Mouse (Mus musculus) 3134 (cell line): Measurements from ENCODE around the gene Slc6a3.

Experiments used
- DNase-seq: peaks from one replicate; pipeline ENCODE4 v3.0.0-alpha.2; 2011; ENCODE audit warnings: low spot score; ENCODE audit not compliant: insufficient read length; ENCODE audit errors: extremely low read depth

Slc6a3 gene

GRCm38 (mm10) chr13:73577277-73577676, 40.7 kb downstream of the Slc6a3 start:
- DNase-seq = no peak

- no peak for DNase-seq
Observed at GRCm38 (mm10) chr13:73591488-73591887, 54.9 kb downstream of the Slc6a3 start.

DNA sequence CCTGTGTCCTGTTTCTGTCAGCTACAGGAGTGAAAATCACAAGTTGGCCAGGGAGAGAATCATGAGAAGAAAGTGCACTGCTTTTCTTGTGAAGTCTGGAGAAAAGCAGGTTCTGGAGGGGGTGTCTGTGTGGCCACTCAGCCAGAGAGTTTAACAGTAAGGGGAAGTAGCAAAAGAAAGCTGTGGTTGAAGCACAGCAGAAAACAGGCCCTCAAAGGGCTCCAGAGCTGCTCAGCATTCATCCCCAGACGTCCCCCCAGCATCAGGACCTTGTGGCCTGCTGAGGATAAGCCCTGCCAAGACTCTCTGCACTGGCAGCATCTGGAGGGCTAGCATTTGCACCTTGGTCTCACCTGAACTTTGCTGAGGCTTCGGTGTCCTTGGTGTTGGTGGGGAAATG, 56.0 kb downstream of the Slc6a3 start:
- no peak for DNase-seq

GRCm38 (mm10) chr13:73596276-73596675, 59.7 kb downstream of the Slc6a3 start:
- no peak for DNase-seq

GRCm38 (mm10) chr13:73600217-73600616, 63.7 kb downstream of the Slc6a3 start:
- DNase-seq = no peak

- DNase-seq = no peak
Observed at GRCm38 (mm10) chr13:73603046-73603445, 66.5 kb downstream of the Slc6a3 start.

DNA sequence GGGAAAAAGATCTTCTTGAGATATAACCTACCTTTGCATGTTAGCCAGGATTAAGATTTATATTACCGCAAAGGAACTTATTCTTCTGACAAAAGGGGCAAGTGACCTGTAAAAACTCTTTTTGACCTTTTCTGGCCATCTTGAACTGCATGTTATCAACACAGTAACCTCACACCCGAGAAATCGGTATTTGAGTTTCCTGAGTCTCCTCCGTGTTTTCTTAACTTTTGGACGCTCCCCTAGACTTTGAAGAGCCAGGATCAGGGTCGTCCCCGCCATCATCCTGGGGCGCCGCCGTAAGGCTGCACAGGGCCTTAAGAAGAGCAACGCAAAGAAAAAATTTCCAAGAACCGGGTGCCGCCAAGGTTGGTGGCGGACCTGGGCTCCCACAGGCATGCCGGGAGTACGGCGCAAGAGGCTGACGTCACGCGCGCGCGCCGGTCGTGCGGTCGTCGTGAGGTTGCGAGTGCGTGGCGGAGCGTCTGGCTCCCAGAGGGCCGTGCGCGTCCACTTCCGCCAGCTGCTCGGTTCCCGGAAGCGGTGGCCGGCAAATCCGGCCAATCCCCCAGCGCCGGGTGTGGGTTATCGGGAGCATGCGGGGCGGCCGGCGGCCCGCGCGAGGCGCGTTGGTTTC, 67.1 kb downstream of the Slc6a3 start, which contains the start of gene Clptm1l:
Gene Clptm1l (plus strand): TSS at position 485 of the 634 bp plus-strand sequence.
- peak; percentile 95 for DNase-seq

DNA sequence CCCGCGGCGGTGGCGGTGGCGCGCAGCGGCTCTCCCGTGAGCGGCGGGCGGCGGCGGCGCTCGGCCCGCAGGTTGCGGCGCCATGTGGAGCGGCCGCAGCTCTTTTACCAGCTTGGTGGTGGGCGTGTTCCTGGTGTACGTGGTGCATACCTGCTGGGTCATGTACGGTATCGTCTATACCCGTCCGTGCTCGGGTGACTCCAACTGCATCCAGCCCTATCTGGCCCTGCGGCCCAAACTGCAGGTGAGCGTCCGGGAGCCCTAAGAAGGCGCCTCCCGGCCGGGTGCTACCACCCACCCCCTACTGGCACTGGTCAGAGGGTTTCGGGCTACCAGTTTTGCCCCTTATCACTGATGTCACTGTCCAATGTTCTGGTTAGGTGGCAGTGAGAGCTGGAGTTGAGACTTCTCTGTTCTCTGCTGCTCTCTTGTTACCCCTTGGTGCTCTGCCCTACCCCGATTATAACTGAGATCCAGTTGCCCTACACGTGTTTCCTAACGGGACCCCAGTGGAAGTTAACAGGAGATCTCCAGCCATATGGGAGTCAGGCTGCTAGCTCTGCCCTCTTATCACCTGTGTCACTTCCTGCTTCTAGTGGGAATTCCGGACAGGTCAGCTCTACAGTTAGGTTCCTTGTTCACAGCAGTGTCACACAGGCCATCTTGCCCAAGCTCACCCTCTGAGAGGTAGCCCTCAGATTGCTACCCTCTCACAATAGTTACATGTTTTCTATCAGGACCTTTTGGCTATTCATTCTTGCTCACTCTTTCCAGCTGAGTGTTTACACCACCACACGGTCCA, 67.8 kb downstream of the Slc6a3 start:
- no peak for DNase-seq

GRCm38 (mm10) chr13:73618406-73618805, 81.9 kb downstream of the Slc6a3 start:
- no peak for DNase-seq

GRCm38 (mm10) chr13:73620637-73621036, 84.1 kb downstream of the Slc6a3 start:
- no peak for DNase-seq

DNA sequence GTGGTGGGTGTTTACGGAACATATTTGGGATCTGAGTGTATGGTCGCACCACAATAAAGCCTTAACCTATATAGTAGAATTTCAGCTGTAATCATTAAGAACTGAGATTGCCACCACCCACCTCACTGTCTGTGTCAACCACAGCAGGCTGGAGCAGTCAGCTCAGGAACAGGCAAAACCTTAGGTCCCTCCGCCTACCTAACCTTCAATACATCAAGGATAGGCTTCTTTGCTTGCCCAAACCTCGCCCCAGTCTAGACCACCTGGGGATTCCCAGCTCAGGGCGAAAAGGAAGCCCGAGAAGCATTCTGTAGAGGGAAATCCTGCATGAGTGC, 89.8 kb downstream of the Slc6a3 start:
- DNase-seq = no peak

GRCm38 (mm10) chr13:73626745-73627549, 90.4 kb downstream of the Slc6a3 start, which contains the start of gene Tert:
Tert (plus strand) TSS chr13:73626911.
- DNase-seq = peak; percentile 53
